Mouse (Mus musculus) spleen, postnatal 14 days (tissue): ENCODE measurements at regions not wholly inside any gene's neighbourhood (a gene's known extent, or its start where the extent isn't known, plus 50 kb on each side); places are given as distances from the start of the nearest gene placed in this dataset.

Experiments
- DNase-seq, 2 experiments: peaks; one replicate each; pipeline ENCODE4 v3.0.0; 2021 to 2022; ENCODE audit warnings: low spot score in 2 of 2

- no peak for DNase-seq
These were observed 158.6 kb downstream of the Chic2 start for GRCm38 (mm10) chr5:74885958-74886357.

- no peak for DNase-seq
These were observed 162.0 kb downstream of the Chic2 start for GRCm38 (mm10) chr5:74882563-74882962.

- DNase-seq = no peak
These were observed 163.8 kb downstream of the Chic2 start for GRCm38 (mm10) chr5:74880669-74881226.

GRCm38 (mm10) chr5:74880048-74880437 lies 164.5 kb downstream of the Chic2 start:
- DNase-seq = no peak

GRCm38 (mm10) chr5:74879098-74880047 lies 165.2 kb downstream of the Chic2 start:
- no peak for DNase-seq

- DNase-seq = no peak
These were observed 167.0 kb downstream of the Chic2 start for GRCm38 (mm10) chr5:74877595-74877994.

GRCm38 (mm10) chr5:74877185-74877584 lies 167.4 kb downstream of the Chic2 start:
- DNase-seq = no peak

- DNase-seq = no peak
These were observed 169.9 kb downstream of the Chic2 start for GRCm38 (mm10) chr5:74874691-74875090.

GRCm38 (mm10) chr5:74870615-74871014 lies 167.9 kb upstream of the Lnx1 start:
- no peak for DNase-seq

- no peak for DNase-seq
These were observed 164.5 kb upstream of the Lnx1 start for GRCm38 (mm10) chr5:74867113-74867785.

GRCm38 (mm10) chr5:74866697-74867096 lies 164.0 kb upstream of the Lnx1 start:
- no peak for DNase-seq

GRCm38 (mm10) chr5:74865446-74865845 lies 162.7 kb upstream of the Lnx1 start:
- no peak for DNase-seq

GRCm38 (mm10) chr5:74864540-74865157 lies 161.9 kb upstream of the Lnx1 start:
- no peak for DNase-seq

- DNase-seq = no peak
These were observed 158.6 kb upstream of the Lnx1 start for GRCm38 (mm10) chr5:74861297-74861696.

GRCm38 (mm10) chr5:74857861-74858260 lies 155.1 kb upstream of the Lnx1 start:
- no peak for DNase-seq

- no peak for DNase-seq
These were observed 154.4 kb upstream of the Lnx1 start for GRCm38 (mm10) chr5:74857161-74857560.

- no peak for DNase-seq
These were observed 145.1 kb upstream of the Lnx1 start for GRCm38 (mm10) chr5:74847824-74848223.

GRCm38 (mm10) chr5:74846674-74847073 lies 144.0 kb upstream of the Lnx1 start:
- no peak for DNase-seq

GRCm38 (mm10) chr5:74834401-74834800 lies 131.7 kb upstream of the Lnx1 start:
- DNase-seq = no peak

- DNase-seq = no peak
These were observed 131.2 kb upstream of the Lnx1 start for GRCm38 (mm10) chr5:74833887-74834286.

GRCm38 (mm10) chr5:74832011-74832410 lies 129.3 kb upstream of the Lnx1 start:
- no peak for DNase-seq

- no peak for DNase-seq
These were observed 127.9 kb upstream of the Lnx1 start for GRCm38 (mm10) chr5:74830646-74831045.
